ENCODE assay signal across 27 mouse cellular contexts in the genomic region with DNA sequence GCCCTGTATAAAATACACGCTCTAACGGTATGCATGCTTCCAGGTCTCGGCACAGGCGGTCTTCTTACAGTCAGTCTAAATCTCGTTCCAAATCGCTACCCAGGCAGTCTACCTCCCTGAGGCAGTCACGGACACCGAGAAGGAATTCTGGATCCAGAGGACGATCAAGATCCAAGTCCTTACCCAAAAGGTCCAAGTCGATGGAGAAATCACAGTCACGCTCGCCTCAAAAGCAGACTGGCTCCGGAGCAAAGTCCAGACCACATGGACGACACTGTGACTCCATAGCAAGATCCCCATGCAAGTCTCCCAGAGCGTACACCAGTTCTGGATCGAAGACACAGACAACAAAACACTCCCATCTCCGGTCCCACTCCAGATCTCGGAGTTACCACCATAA. TPM values are rescaled to one million over a fixed set of nuclear protein-coding genes. Genes with fewer than 3 reads are reported as not detected.
"Had no signal": no experiment of that assay in that cellular context is flagged by ENCODE, and none has a peak within 500 bp of the region (broad histone marks: within the 10 kb centered on the region; RNA-seq: fewer than 3 reads in every experiment).

No protein-coding gene starts in this region.

- H3K27me3 ChIP-seq: heart, embryonic 13.5 days; heart, embryonic 15.5 days; hindbrain, embryonic 12.5 days; intestine, embryonic 15.5 days; kidney, embryonic 15.5 days; limb, embryonic 13.5 days; limb, embryonic 15.5 days; liver, embryonic 12.5 days had no signal

- H3K4me3 ChIP-seq: gastrocnemius, adult 2 months; heart, adult 2 months; heart, embryonic 13.5 days; heart, embryonic 15.5 days; hindbrain, embryonic 10.5 days; hindbrain, embryonic 12.5 days; intestine, embryonic 15.5 days; kidney, embryonic 15.5 days; limb, embryonic 13.5 days; limb, embryonic 15.5 days; liver, embryonic 12.5 days had no signal

- ATAC-seq: hindbrain, embryonic 16.5 days; inflammation-experienced regulatory T-cells, adult 6 months; intestine, embryonic 15.5 days; intestine, postnatal 0 days; liver, embryonic 12.5 days had no signal

- H3K4me1 ChIP-seq: heart, embryonic 13.5 days; heart, embryonic 15.5 days; hindbrain, embryonic 10.5 days; hindbrain, embryonic 12.5 days; intestine, embryonic 15.5 days; kidney, embryonic 15.5 days; limb, embryonic 13.5 days; limb, embryonic 15.5 days; liver, embryonic 12.5 days had no signal

- DNase-seq: gastrocnemius, adult 2 months; gastrocnemius, postnatal 10 days; gastrocnemius, postnatal 25 days; heart, adult 2 months; heart, postnatal 14 days; heart, postnatal 4 days; kidney, adult 8-10 months; layer of hippocampus, adult 9-11 months; layer of hippocampus, postnatal 36 days; left cerebral cortex, postnatal 4 days had no signal

- H3K27ac ChIP-seq: gastrocnemius, adult 2 months; heart, adult 2 months; heart, embryonic 13.5 days; heart, embryonic 15.5 days; hindbrain, embryonic 10.5 days; hindbrain, embryonic 12.5 days; hindbrain, embryonic 14.5 days; intestine, embryonic 15.5 days; kidney, embryonic 15.5 days; kidney, postnatal 0 days; limb, embryonic 13.5 days; limb, embryonic 15.5 days; liver, embryonic 12.5 days; liver, embryonic 14.5 days had no signal

- H3K36me3 ChIP-seq: heart, embryonic 13.5 days; heart, embryonic 15.5 days; hindbrain, embryonic 10.5 days; hindbrain, embryonic 12.5 days; intestine, embryonic 15.5 days; kidney, embryonic 15.5 days; limb, embryonic 15.5 days; liver, embryonic 12.5 days had no signal

- H3K9ac ChIP-seq: heart, embryonic 13.5 days; heart, embryonic 15.5 days; hindbrain, embryonic 12.5 days; hindbrain, embryonic 14.5 days; intestine, embryonic 15.5 days; kidney, embryonic 15.5 days; limb, embryonic 13.5 days; limb, embryonic 15.5 days; liver, embryonic 12.5 days; liver, embryonic 14.5 days had no signal

RNA-seq across cellular contexts. Expression of a gene that starts 22.1 kb away (rescaled TPM):
- total RNA-seq: gastrocnemius, adult 2 months; gastrocnemius, postnatal 25 days; granulocyte monocyte progenitor cell, adult 5-6 weeks; heart, adult 2 months; heart, postnatal 14 days had no signal
- polyA plus RNA-seq: heart, adult 2 months; large intestine, adult 2 months had no signal

RNA-seq across cellular contexts. Expression of a gene that starts 41.3 kb away (rescaled TPM):
- polyA plus RNA-seq: inflammation-experienced regulatory T-cells, adult 6 months had no signal
